Mouse (Mus musculus): Measurements from ENCODE around the gene Ric8b. TPM values are rescaled to one million over a fixed set of nuclear protein-coding genes. Genes with fewer than 3 reads are reported as not detected.

The Ric8b gene
- total RNA-seq, 2 experiments from 2014 or later, result 19.9 to 21.2 TPM

DNA sequence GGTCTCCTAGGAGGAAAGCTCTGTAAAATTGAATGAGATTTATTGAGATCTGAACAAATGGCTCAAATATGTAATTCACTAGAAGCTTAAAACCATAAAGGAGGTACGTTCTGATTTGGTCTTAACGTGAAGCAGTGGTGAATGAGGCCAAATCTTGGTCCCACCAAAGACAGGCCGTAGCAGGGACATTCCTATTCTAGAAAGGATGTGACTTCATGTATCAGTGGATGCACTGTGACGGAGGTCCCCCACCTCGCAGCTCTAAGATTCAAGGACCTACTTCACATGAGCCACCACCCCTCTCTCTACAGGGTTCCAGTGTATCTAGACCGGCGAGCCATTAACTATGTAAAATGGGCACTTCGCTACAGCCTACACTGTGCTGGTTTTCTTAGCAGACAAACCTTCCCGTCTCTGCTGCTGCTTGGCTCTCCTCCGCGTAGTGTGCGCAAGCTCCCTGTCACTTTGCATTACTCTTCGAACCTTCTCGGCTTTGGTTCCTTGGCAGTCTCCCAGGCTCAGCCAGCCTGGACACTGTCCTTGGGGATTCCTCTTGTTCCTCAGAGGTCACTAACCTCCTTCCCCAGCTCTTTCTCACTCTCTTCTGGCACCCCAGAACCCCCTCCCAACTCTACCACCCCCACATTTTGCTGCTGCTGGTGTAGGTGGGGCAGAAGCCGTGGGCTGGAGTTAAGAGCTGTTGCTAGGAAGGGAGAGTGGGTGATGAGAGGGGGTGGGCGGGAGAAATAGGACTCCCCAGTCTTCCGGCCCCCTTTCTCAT is 8.2 kb upstream of the Ric8b start:
- DNase-seq, result peak; percentile 27

DNA sequence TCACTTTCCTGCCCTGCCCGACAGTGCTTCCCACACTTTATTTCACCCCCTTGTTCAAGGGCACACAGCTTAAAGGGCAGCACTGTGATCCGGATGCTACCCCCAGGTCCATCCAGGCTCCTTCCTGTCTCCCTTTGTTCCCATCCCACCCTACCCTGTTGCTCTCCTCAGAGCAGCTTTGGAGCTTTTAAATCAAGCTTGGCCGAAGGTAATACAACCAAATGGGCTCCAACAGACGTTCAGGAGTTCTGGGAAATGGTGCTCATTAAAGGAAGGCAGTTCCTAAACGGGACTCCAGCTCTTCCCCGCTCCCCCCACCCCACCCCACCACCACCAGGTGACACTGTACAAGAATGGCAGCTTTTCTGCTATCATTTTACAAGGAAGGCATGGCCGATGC is 7.2 kb upstream of the Ric8b start:
- no peak for DNase-seq

DNA sequence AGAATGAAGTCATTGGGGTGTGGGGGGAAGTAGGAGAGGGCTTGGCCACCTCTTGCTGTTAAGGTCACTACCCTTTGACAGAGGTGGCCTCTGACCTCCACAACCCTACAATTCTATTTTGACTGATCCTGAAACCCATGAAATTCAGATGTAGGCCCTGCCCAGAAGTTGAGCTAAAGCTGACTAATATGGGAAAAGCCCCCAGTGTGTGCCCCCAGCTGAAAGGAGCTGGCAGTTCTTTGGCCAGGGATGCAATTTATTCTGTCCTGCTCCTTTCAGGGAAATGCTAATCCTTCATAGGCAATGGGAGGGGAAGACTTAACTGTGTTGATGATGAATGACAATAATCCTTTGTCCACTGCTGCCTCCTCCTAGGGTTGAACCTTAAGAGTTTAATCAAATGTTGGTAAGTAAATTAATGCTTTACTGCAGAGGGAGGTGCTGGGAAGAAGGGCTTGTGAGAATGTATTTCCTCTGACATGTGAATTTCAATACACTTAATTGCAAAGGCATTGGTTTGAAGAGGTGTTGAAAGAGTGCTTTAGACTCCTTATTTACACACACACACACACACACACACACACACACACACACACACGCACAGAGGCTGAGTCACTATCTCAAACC is 6.5 kb upstream of the Ric8b start:
- no peak for DNase-seq

GRCm38 (mm10) chr10:84913148-84913547 is 4.3 kb upstream of the Ric8b start:
- DNase-seq, result no peak

DNA sequence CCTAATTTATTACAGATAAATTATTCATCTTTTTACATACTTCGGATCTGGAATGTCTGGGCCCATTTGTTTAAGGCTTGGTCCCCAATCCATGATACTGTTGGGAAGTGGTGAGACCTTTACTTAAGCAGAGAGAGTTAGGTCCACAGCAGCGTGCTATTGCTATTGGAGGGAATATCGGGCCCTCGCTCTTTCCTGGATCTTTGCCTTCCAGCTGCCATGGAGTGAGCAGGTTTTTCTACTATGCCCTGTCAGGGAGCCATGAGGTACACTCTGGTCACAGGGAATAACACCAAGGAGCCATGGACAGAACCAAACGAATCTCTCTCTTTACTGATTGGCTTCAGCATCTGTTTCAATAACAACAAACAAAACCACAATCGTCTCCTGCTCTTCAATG is 1.9 kb upstream of the Ric8b start:
- no peak for DNase-seq

DNA sequence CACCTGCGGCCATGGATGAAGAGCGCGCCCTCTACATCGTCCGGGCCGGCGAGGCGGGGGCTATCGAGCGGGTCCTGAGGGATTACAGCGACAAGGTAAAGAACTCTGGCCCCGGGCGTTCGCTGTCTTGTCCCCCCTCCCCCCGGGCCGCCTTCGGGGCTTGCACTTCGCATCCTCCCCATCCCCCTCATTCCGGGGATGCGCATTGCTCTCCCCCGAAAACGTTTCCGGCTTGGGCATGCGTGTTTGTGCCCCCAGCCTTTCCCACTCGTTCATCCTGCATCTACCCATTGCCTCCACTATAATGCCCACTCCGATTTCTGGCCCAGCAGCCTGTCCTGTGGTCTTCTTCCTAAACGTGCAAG is 297 bp downstream of the Ric8b start:
- no peak for DNase-seq

GRCm38 (mm10) chr10:84926336-84926735 is 8.9 kb downstream of the Ric8b start:
- DNase-seq, result no peak

DNA sequence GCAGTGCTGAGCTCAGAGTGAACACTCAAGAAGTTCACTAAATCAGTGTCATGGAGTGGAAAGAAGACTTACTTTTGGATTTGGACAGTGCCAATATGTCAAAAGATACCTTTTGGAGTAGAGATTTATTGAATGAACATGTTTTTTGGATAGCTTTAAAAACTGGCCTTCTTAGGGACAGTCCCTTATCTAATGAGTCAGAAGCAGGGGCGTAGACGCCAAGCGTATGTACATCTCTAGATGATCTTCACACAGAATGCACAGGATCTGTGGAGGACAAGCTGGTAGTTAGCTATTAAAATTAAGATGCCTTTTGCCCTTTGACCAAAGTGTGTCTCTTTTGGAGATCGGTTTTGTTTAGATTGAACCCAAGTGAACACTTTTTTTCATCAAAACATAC is 9.5 kb downstream of the Ric8b start:
- no peak for DNase-seq

- DNase-seq, result no peak
Observed at GRCm38 (mm10) chr10:84928465-84928864, 11.0 kb downstream of the Ric8b start.

GRCm38 (mm10) chr10:84935553-84936209 is 18.3 kb downstream of the Ric8b start:
- DNase-seq, result no peak

- DNase-seq, result no peak
Observed at GRCm38 (mm10) chr10:84936832-84937515, 19.6 kb downstream of the Ric8b start.

GRCm38 (mm10) chr10:84938094-84938820 is 20.8 kb downstream of the Ric8b start:
- no peak for DNase-seq

GRCm38 (mm10) chr10:84938886-84939285 is 21.5 kb downstream of the Ric8b start:
- no peak for DNase-seq

- no peak for DNase-seq
Observed at GRCm38 (mm10) chr10:84940356-84940755, 22.9 kb downstream of the Ric8b start.

GRCm38 (mm10) chr10:84945692-84946091 is 28.3 kb downstream of the Ric8b start:
- DNase-seq, result no peak

- DNase-seq, result no peak
Observed at GRCm38 (mm10) chr10:84948970-84949683, 31.7 kb downstream of the Ric8b start.

DNA sequence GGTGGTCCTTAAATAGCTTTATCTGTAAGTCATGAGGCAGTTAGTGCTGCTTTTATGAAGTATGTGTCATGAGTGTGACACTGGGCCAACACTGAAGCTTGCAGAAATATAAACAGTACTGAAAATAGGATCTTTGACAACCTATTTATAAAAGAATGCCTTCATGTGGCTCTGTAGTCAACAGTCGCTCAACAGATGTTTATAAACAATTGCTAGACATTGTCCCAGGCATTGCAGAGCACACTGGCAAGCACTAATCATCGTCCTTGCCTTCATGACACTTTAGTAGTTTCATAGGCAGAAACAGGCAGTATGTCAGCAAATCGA is 32.2 kb downstream of the Ric8b start:
- no peak for DNase-seq

DNA sequence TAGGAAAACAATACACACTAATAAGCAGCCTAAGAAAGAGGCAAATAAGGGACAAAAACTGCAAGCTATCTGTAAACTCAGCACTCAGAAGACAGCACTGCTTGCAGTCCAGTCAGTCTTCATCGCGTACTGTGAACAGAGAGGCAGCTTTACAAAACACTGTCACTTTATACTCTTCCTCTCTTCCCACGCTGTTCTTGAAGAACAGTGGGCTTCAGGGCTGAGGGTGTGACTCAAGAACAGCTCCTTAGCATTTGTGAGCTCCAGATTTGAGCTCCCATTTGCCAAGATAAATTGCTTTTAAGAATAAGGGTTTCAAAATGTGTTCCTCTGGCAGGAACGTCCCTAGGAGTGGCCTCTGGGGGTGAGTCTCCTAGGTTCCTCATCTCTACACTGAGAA is 33.0 kb downstream of the Ric8b start:
- no peak for DNase-seq

GRCm38 (mm10) chr10:84954236-84954635 is 36.8 kb downstream of the Ric8b start:
- no peak for DNase-seq

GRCm38 (mm10) chr10:84956173-84956572 is 38.8 kb downstream of the Ric8b start:
- DNase-seq, result no peak

- no peak for DNase-seq
Observed at GRCm38 (mm10) chr10:84958597-84958996, 41.2 kb downstream of the Ric8b start.

- no peak for DNase-seq
Observed at GRCm38 (mm10) chr10:84960380-84960930, 43.0 kb downstream of the Ric8b start.
